Mouse (Mus musculus): ENCODE data around the gene Grtp1. TPM values are rescaled to one million over a fixed set of nuclear protein-coding genes. Genes with fewer than 3 reads are reported as not detected.

The Grtp1 gene
- total RNA-seq, 2 experiments from 2014 or later: 11.5 to 15.0 TPM

DNA sequence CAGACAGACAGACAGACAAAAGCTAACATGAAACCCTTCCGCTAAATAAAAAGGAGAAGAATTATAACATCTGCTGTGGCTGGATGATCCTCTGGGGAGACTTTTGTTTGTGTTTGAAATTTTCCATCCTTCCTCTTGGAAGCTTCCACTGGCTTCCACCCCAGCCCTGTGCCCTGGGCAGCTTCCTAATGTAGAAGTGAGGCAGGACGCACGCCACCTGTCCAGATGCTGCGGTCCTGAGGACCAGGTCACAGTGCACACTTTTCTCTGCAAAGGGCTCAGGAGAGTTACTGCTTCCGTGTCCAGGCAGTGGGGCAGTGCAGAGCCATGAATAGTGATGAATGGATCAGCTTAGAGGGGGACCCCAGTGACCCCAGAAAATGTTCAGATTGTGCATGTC is 4.9 kb upstream of the Grtp1 start:
- DNase-seq (ENCODE audit: low spot score): no peak

DNA sequence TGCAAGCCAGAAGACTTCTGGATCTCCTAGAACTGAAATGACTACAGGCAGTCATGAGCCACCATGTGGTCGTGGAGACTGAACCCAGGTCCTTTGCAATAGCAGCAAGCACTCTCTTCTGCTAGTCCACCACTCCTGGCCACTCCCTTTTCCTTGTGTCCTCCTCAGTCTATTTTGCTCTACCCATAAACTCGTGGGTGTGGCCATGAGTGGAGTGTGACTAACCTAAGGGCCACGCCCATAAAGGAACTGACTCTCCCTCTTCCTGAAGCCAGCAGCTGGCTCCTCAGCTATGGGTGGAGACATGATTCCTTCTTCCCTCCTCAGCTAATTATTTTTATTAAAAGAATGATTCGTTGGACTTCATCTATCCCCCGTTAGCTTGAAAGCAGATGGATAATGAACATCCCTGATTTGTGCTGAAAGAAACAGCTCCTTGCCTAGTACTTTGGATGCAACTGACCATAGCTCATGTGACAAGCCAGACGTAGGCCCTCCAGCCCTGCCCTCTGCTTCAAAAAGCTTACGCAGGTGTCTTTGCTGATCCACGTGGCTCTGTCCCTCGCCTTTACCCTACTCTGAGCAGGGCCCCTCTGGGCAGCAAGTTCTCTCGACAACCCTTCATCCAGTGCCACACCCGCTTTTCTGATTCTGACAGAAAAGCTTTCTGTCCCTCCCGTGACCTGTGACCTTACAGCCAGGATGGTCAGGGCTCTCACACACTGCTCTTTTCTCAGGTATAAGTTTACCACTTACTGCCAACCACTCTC is 4.1 kb upstream of the Grtp1 start:
- peak; percentile 64 for DNase-seq (ENCODE audit: low spot score)

DNA sequence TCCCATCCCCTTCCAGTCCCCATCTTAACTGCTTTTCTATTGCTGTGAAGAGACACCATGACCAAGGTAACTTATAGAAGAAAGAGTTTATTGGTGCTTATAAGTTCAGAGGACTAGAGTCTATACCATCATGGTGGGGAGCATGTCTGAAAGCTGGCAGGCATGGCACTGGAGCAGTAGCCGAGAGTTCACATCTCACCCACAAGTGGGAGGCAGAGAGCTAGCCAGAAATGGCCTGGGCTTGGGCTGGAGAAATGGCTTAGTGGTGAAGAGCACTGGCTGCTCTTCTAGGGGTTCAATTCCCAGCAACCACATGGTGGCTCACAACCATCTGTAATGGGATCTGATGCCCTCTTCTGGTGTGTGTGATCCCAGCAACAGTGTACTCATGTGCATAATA is 3.1 kb upstream of the Grtp1 start:
- DNase-seq (ENCODE audit: low spot score): no peak

DNA sequence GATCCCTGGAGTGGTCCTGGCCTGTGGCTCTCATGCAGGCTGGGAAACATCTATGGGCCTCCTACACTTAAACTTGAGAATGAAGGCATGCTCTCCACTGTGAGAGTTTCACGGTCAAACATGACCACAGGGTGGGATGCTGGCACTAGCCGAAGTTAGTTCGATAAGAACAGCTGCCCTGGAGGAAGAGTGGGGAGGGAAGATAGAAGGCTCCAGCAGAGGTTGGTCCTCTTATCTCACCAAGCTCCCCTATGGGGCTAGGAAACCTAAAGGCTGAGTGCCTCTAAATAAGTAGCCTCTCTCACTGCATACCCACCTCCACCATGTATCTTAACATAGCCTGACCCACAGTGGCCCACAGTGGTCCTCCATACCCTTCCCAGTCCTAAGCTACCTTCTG is 2.4 kb upstream of the Grtp1 start:
- no peak for DNase-seq (ENCODE audit: low spot score)

DNA sequence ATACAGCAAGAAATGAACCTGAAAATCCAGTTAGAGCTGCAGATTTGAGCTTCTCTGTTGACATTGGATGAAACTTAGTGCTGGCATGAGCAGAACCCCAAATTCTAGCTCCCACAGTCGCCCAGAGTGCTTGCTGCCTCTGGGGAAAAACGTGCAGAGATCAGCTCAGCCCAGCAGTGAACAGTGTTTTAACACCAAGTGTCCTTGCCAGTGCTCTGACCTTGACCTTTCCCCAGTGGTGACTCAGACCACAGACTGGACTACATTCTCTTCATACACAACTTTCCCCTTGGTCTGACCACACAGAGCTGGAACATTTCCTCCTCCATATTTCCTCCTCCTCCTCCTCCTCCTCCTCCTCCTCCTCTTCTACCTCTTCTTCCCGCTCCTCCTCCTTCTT is 1.6 kb upstream of the Grtp1 start:
- no peak for DNase-seq (ENCODE audit: low spot score)

DNA sequence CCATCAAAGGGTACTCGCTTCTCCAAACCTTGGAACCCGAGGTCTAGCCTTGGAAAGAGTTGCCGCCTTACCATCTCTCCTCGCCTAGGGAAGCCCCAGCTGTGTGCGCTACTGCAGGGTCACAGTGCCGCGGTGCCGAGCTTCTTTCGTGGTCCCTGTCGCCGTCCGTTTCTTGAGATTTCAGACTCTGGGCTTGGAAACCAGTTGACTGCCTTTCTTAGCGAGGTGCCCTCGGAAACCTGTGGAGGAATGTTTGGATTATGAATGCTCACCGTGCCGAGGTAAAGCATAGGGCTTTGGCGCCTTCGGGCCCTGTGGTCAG is 554 bp upstream of the Grtp1 start:
- DNase-seq (ENCODE audit: low spot score): no peak

DNA sequence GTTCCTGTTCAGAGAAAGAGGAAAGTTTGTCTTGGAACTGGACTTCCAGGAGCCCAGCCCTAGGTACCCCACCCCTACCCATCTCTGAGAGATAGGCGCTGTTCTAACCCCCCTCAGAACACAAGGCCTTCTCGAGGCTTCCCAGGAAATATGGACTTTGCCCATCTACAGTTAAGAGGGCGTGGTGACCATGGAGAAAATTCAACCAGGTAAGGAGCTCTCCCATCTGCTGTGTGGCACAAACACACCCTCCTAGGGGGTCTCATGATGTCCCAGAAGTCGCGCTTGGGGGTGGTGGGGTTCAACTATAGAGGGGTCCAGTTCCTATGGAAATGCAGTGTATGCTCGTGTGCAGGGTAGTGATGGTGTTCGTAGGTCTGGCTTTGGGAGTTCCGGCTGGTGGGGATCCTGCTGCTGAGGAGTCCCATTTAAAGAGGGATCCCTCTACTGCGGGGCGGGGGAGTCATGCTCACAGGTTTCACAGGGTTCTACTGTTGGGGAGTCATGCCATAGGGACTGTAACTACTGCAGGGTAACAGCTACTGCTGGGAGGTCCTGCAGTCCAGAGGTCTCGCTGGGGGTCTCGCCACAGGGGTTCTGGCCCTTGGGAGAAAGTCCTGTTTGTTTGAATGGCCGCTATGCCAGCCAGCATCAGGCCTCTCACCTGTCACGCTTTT is 897 bp downstream of the Grtp1 start:
- DNase-seq (ENCODE audit: low spot score): no peak

DNA sequence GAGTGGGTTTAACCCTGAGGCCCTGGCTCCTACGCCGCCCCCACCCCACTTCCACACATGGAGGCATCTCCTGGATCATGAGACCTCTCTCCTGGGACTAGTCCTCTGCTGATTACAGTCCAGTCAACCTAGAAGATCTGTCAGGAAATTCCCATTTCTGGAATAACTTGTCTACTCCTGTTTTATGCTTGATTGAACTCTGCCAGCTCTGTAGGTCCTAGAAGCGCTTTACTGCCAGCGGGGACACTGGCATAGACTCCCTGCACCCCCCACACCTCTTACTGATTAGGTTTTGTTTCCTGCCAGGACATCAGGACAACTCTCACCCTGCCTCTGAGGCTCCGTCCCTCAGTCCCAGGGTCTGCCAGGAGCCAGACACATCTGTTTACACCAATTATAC is 2.9 kb downstream of the Grtp1 start:
- no peak for DNase-seq (ENCODE audit: low spot score)

DNA sequence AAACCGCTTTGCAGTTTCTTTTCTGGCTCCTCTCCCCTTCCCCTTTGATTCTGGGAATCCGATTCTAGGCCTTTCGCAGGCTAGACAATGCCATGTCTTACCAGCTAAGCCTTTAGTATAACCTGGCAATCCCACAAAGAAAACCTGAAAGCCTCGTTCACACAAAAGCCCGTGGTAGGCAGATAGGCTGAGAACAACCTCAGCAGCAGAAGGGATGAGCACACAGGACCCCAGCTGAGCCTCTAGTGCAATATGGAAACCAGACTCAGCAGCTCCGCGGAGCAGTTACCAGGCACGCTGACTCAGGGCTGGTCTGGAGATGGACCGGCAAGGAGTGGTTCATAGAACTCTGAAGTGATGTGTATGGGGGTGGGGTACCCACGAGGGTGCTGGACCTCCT is 5.6 kb downstream of the Grtp1 start:
- no peak for DNase-seq (ENCODE audit: low spot score)

DNA sequence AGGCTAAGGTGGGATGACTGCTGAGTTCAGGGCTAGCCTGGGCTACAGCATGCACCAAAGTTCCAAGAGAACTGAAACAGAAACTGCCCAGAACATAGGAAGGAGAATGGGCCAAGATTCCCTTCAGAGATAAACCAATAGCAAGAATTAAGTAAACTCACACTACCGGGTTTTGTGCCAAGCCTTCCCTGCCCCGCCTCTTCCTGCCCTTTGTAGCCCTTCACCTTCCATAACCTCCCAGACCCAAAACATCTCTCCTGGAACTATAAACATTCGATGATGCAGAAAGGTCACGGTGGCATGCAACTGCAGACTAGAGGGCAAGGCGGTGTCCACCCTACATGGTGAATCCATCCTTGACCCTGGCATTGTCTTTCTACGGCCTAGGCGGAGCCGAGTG is 10.2 kb downstream of the Grtp1 start:
- DNase-seq (ENCODE audit: low spot score): no peak

DNA sequence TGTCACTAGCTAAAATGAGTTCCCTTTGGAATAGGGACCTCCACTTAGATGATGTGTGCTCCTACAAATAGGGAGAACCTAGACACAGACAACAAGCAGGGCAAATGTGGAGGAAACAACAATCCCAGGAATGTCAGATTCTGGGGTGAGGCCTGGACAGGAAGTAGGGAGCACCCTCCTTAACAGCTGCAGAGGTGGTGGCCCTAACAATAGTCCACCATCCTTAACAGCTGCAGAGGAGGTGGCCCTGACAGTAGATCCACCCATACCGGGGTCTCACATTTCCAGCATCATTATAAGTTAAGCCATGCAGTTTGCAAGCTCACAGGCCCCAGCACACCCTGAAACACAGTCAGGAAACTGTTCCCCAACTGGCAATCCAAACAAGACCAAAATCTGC is 11.6 kb downstream of the Grtp1 start:
- DNase-seq (ENCODE audit: low spot score): no peak

DNA sequence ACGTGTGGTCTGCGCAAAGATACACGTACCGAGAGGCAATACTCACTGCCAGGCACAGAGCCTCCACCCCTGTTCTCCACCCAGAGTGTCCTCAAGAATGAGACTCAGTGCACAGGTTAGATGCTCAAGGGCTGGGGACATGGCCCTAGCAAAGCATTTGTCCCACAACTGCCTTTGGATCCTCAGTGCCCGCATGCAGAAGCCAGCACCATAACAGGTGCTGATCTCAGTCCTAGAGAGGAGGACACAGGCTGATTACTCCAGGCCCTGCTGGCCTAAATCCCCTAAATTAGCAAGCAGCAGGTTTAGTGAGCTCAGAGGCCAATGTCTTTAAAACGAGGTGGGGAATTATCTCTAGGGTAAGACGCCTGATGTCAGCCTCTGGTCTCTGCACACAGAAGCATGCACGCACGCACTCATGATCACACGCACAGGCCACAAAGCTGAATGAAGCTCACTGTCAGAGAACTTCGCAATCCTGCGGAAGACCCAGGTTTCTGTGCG is 12.3 kb downstream of the Grtp1 start:
- no peak for DNase-seq (ENCODE audit: low spot score)

DNA sequence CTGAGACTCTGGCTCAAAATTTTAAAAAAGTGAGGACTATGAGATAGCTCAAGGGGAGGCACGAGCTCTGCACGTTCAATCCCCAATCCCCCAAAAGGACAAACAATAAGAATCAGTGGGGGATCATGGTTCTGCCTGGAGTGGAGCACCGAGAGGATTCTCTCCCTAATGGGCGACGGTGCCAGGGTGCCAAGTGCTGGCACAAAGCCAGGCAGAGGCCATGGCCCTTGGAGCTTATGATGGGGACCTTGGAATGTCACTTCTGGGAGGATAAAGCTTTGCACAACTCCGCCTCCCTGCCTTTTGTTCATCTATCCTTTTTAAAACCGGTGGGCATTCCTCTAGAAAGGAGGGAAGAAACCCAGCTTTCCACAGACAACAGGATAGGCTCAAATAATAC is 12.8 kb downstream of the Grtp1 start:
- DNase-seq (ENCODE audit: low spot score): no peak

DNA sequence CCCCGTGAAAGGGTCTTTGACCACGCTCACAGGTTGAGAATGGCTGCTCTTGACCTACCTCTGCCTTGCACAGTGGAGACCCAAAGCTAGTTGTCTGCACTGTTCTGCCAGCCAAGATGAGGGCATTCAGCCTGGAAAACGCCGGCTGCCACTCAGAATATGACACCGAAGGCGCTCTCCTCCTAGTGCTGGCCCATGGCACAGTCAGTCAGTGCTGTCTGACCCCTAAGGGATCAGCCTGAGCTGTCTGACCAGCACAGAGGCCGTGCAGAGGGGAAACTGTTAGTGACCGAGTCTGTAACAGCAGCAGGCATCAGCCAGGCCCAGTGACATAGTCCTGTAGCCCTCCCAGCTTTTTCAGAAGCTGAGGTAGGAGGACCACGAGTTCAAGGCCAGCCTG is 13.2 kb downstream of the Grtp1 start:
- DNase-seq (ENCODE audit: low spot score): peak; percentile 72

DNA sequence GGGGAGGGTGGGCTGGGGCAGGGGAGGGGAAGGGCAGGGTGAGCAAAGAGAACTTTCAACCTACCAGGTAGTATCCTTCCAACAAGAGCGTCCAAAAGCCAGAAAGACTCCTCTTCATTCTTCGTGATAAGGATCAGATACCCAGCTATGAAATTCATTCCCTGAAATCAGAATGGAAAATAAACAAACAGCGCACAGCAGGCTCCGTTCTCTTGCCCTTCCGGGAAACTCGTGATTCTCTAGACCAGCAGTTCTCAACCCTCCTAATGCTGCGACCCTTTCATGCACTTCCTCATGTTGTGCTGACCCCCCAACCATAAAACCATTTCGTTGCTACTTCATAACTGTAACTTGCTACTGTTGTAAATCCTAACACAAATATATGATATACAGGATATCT is 13.6 kb downstream of the Grtp1 start:
- no peak for DNase-seq (ENCODE audit: low spot score)

DNA sequence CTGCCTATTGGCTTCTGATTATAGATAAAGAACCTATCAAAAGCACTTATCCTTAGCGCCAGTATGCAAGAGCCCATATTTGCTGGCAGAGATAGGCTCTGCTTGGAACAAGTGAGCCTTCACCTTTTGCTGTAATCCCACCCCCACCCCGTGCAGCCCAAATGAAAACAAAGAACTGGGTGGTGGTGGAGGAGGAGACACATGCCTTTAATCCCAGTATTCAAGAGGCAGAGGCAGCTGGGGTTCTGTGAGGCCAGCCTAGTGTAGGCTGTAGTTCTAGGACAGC is 18.8 kb downstream of the Grtp1 start:
- no peak for DNase-seq (ENCODE audit: low spot score)

DNA sequence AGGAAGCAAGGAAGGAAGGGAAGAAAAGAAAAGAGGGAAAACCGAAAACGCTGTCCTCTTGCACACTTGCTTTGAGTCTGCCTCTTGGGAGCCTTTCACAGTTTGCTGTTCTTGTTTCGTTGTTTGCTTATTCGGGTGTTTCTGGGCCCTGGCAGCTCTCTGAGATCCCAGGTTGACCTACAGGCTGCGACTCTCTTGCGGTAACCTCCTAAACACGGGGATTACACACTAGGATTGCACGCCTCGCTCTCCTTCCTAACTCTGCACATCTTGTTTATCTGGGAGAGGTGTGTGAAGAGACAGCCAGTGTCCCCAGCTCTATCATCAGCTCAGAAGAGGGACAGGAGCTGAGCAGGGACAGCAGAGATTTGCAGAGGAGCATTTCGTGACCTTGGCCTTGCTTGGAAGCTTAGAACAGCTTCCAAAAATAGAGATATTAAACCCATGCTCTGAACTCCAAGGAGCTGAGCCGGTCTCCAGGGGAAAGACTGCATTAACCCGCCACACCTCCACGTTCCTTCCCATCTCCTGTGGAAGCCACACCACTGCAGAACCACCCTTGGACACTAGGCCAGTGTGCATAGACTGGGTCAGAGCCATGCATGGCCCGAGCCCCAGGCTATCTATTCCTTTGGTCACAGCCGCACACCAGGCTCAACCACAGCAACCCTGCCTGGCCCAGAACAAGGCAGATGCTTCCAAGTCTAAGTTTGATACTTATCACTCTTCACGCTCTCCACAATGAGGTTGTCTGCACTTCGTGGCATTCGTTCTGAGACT is 19.3 kb downstream of the Grtp1 start:
- peak; percentile 50 for DNase-seq (ENCODE audit: low spot score)

DNA sequence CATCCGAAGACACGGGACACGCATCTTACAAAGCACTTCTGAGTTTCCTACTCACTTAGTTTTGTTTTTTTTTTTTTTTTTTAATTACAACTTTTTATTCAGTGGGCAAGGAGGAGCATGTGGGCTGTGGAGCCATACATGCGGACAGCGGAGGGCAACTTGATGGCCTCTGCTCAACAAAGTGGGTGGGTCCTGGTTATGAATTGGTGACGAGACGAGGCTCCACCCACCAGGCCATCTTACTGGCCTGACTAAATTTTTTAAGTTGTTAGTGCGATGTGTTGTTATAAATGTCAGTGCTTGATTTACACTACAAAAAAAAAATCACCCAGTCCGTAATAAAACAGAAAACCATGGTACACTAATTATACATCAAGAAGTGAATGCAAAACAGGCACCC is 20.0 kb downstream of the Grtp1 start:
- no peak for DNase-seq (ENCODE audit: low spot score)

DNA sequence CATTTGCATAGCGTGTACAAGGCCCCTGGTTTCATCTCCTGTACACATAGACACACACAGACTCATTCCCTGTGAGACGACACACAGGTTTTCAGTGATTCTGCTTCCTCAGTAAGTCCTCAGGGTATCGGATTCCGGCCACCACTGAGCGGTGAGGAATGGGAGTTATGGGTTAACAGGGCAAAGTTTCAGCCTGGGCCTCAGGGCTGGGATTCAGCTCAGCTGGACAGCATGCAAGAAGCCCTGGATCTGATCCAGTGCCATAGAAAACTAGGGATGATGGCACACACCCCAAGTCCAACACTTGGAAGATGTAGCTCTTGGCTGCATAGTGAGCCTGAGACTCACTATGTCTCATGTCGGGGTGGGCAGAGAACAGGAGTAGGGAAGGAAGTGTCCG is 20.5 kb downstream of the Grtp1 start:
- no peak for DNase-seq (ENCODE audit: low spot score)

DNA sequence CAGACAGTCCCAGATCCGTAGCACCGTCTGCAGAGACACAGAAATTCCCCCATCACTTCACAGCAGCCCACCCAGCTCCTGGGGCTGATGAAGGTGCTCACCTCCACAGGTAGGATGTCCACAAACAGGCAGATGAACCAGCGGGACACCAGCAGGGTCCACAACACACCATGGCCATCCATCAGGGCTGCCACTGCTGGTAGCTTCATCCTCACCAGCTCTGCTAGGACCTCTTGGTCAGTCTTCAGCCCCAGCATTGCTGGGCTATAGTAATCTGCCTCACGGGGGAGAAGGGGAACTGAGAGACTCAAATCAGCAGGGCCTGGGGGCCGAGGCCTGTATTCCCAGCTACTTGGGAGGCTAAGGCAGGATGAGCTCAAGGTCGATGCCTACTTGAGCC is 20.9 kb downstream of the Grtp1 start:
- DNase-seq (ENCODE audit: low spot score): no peak

DNA sequence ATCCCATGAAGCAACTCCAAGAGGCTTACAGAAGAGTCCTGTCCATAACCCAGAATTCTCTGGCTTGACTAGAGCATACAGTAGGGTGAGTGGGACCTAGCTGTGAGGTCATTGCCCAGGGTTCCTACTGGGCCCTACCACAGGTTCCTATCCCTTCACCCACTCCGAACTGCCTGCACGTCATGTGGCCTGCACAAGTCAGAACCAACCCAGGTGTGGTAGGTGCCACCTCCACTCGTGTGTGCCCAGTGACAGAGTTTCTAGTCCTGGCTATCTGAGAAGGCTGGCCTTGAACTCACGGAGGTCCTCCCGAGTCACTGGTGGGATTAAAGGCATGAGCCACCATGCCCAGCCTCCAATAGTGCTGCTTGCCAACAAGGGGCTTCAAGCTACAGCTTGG is 22.3 kb downstream of the Grtp1 start:
- no peak for DNase-seq (ENCODE audit: low spot score)

DNA sequence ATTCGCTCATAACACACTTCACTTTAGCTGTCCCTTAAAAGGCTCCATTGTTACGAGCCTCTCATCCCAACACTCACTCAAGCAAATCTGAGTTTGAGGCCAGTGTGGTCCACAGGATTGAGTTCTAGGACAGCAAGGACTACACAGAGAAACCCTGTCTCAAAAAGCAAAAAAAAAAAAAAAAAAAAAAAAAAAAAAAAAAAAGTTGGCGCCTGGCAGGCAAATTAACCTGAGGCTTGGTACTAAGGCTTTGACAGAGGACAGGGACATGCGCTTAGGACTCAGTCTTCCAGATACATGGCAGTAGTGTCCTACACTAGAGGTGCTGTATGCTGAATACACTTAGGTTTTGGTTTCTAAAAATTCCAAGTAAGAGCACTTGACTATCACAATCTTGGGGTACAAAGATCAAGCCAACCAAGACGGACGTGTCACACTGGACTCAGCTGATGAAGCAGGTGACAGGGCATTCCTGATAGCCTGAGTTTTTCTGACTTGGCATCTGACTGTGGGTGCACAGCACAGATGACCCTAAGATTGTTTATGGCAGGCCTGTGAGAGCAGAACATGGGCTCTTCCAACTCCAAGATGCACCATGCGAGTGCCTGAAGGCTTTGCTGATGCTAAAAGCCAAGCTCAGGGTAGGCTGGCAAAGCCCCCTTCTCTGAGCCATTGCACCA is 23.1 kb downstream of the Grtp1 start:
- no peak for DNase-seq (ENCODE audit: low spot score)
